Mouse (Mus musculus) spleen, embryonic (tissue): Measurements from ENCODE around the gene Adgrb2.

Experiments used
- CTCF ChIA-PET: fragments of 350-600 bp; sonication (Branson Sonifier 250); formaldehyde crosslinking; loops from one replicate; lab custom pipeline; 2022; lab: Charles Lee

The Adgrb2 gene

DNA sequence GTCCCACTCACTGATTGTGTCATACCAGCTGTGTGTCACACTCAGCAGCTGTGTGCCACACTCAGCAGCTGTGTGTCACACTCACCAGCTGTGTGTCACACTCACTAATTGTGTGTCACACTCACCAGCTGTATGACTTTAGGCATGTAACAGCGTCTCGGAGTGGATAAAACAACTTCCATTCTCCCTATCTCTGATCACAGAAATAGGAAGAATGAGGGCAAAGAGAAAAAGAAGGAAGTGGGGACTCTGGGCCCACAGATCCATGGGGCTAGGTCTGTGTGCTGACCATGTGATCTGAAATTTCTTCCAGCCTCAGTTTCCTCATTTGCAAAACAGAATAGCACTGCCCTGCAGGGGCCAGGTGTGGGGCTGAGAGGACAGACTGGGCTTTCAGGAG is 87.1 kb downstream of the Adgrb2 start:
- CTCF ChIA-PET, result no interaction called here
